Comparison of ENCODE assay signal across 8 mouse cellular contexts in the genomic region with DNA sequence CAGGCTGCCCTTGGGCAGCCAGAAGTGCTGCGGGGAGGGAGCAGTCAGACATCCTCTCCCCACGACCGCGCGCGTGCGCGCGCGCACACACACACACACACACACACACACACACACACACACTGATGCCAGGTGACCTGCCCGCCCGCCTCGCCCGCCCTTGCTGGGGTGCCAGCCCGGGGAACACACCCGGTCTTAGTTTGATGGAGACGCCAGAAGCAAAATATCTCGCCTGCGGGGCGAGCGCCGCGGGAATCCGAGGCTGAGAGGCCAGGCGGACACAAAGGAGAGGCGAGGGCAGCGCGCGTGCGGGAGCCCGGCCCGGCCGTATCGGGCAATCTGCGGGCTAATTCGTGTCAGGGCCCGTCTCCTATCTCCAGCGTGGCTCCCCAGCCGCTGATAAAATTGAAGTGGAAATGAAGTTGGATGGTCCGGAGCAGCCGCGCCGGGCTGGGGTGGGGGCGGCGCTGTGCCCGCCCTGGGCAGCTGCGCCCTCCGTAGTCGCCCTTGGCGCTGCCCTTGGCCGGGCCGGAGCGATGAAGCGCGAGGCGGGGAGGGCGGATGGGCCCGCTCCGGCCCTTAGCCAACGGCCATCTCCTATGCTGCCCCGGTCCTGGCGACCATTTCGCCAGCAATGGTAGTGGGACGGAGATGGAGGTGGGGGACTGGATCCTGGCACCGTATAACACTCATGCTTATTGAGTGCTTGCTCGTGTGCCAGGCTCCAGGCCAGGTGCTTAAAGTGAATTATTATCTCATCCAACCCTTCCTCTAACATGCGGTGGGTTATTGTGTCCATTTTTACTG.
DNase-seq lines count a peak whose midpoint lies in the region; ATAC-seq lines count a peak whose summit lies in the region.

No protein-coding gene starts in this region.

- 3% methylated on average over 63 of the region's 67 CpGs for WGBS in heart, embryonic 11.5 days (ENCODE audit: insufficient replicate concordance)
- WGBS in midbrain, embryonic 15.5 days: 2% methylated on average over 67 of the region's 67 CpGs

- H3K36me3 ChIP-seq in heart, embryonic 11.5 days (ENCODE audit: control insufficient read depth, insufficient read depth, low read length): no peaks in the 10 kb centered on the region
- H3K36me3 ChIP-seq in midbrain, embryonic 15.5 days (replicated peaks): no peaks in the 10 kb centered on the region

- no peaks in the 10 kb centered on the region for H3K4me1 ChIP-seq in heart, embryonic 11.5 days (ENCODE audit: control insufficient read depth, insufficient read depth, low read length)
- H3K4me1 ChIP-seq in midbrain, embryonic 15.5 days: peaks cover 44% of the 10 kb centered on the region

- H3K4me3 ChIP-seq in heart, embryonic 11.5 days (ENCODE audit: low read depth, low read length): peak overlapping the region; percentile 58
- H3K4me3 ChIP-seq in midbrain, embryonic 15.5 days: peak overlapping the region; percentile 46

- peak; percentile 9 to 23 for DNase-seq in left cerebral cortex, adult 18-20 months (ENCODE audit: low spot score in 2 of 2)
- DNase-seq in left cerebral cortex, adult 11 months (ENCODE audit: low spot score): no peak
- DNase-seq in cerebellum, adult 9-11 months: peak; percentile 71
- peak; percentile 31 for DNase-seq in kidney, postnatal 10 days
- no peak for DNase-seq in B cell, adult 2 months

- peak overlapping the region; percentile 72 for H3K9ac ChIP-seq in heart, embryonic 11.5 days (ENCODE audit: low read depth, low read length)
- H3K9ac ChIP-seq in midbrain, embryonic 15.5 days: peak overlapping the region; percentile 58

- H3K27ac ChIP-seq in heart, embryonic 11.5 days (ENCODE audit: low read depth, low read length): no peak overlapping the region
- peak overlapping the region; percentile 65 for H3K27ac ChIP-seq in midbrain, embryonic 15.5 days

- peaks cover 67% of the 10 kb centered on the region for H3K27me3 ChIP-seq in heart, embryonic 11.5 days (ENCODE audit: control insufficient read depth, insufficient read depth, low read length)
- H3K27me3 ChIP-seq in midbrain, embryonic 15.5 days (replicated peaks): no peaks in the 10 kb centered on the region; the same call in 1 of the 2 replicates

- ATAC-seq in heart, embryonic 11.5 days (replicated peaks; ENCODE audit: insufficient number of reproducible peaks, low FRiP score, low TSS enrichment): no peak; the same call in 1 of the 2 replicates
- peak; percentile 59 for ATAC-seq in midbrain, embryonic 15.5 days (replicated peaks)
- ATAC-seq in inflammation-experienced regulatory T-cells, adult 6 months: no peak

- H3K4me2 ChIP-seq in heart, embryonic 11.5 days: peak overlapping the region; percentile 85
- H3K4me2 ChIP-seq in midbrain, embryonic 15.5 days: peak overlapping the region; percentile 82

- no peaks in the 10 kb centered on the region for H3K9me3 ChIP-seq in heart, embryonic 11.5 days (replicated peaks; ENCODE audit: control insufficient read depth, low read length)
- H3K9me3 ChIP-seq in midbrain, embryonic 15.5 days: no peaks in the 10 kb centered on the region

Comparison
In these comparisons a context has a peak if more than half of its experiments do, and no peak if none do; other contexts are left out.
1. DNase-seq: peak in left cerebral cortex, adult 18-20 months (2 of 2), cerebellum, adult 9-11 months (single experiment) and kidney, postnatal 10 days (single experiment); none in left cerebral cortex, adult 11 months (single experiment) and B cell, adult 2 months (0 of 2).